Mouse (Mus musculus): ENCODE results near the gene Herc4. TPM values are rescaled to one million over a fixed set of nuclear protein-coding genes. Genes with fewer than 3 reads are reported as not detected.

The Herc4 gene
- total RNA-seq (2021), result 10 to 100 TPM; 30.3 to 38.1 TPM
- long read RNA-seq, experiment 1, transcript Herc4-208 (26 exons, 3,914 nt), result major isoform, 6 of 11 reads
- long read RNA-seq, experiment 1, partial matches to known transcripts, result 2 of 11 reads
- long read RNA-seq, experiment 1, other reads (novel, unspliced or antisense), result 2 of 11 reads
- long read RNA-seq, experiment 2, partial matches to known transcripts, result 0 of 10 reads
- long read RNA-seq, experiment 2, other reads (novel, unspliced or antisense), result 5 of 10 reads

GRCm38 (mm10) chr10:63243493-63244054 is at the start of gene Herc4:
Herc4 (plus strand) TSS chr10:63243810.
- peak; percentile 91 to 95 for DNase-seq (ENCODE audit: low spot score in 2 of 2)

GRCm38 (mm10) chr10:63199008-63199407 is 44.6 kb upstream of the Herc4 start:
- no peak for DNase-seq (ENCODE audit: low spot score in 2 of 2)

- no peak for DNase-seq (ENCODE audit: low spot score in 2 of 2)
Observed at GRCm38 (mm10) chr10:63201534-63201933, 42.1 kb upstream of the Herc4 start.

GRCm38 (mm10) chr10:63203002-63203401 is 40.6 kb upstream of the Herc4 start:
- no peak for DNase-seq (ENCODE audit: low spot score in 2 of 2)

GRCm38 (mm10) chr10:63203728-63204127 is 39.9 kb upstream of the Herc4 start, which contains the start of gene Mypn:
Mypn (minus strand) TSS chr10:63203952.
- DNase-seq (ENCODE audit: low spot score in 2 of 2), result no peak

- no peak for DNase-seq (ENCODE audit: low spot score in 2 of 2)
Observed at GRCm38 (mm10) chr10:63208871-63209270, 34.7 kb upstream of the Herc4 start.

GRCm38 (mm10) chr10:63221081-63221783 is 22.4 kb upstream of the Herc4 start:
- DNase-seq (ENCODE audit: low spot score in 2 of 2), result no peak

GRCm38 (mm10) chr10:63224341-63224740 is 19.3 kb upstream of the Herc4 start:
- DNase-seq (ENCODE audit: low spot score in 2 of 2), result no peak

GRCm38 (mm10) chr10:63230266-63230665 is 13.3 kb upstream of the Herc4 start:
- peak in 1 of 2 experiments; percentile 7 for DNase-seq (ENCODE audit: low spot score in 2 of 2)

- DNase-seq (ENCODE audit: low spot score in 2 of 2), result no peak
Observed at GRCm38 (mm10) chr10:63230854-63231253, 12.8 kb upstream of the Herc4 start.

- no peak for DNase-seq (ENCODE audit: low spot score in 2 of 2)
Observed at GRCm38 (mm10) chr10:63231630-63232029, 12.0 kb upstream of the Herc4 start.

GRCm38 (mm10) chr10:63234133-63234532 is 9.5 kb upstream of the Herc4 start:
- DNase-seq (ENCODE audit: low spot score in 2 of 2), result peak in 1 of 2 experiments; percentile 8

GRCm38 (mm10) chr10:63235889-63236288 is 7.7 kb upstream of the Herc4 start:
- no peak for DNase-seq (ENCODE audit: low spot score in 2 of 2)

- no peak for DNase-seq (ENCODE audit: low spot score in 2 of 2)
Observed at GRCm38 (mm10) chr10:63236663-63237062, 6.9 kb upstream of the Herc4 start.

GRCm38 (mm10) chr10:63237206-63237605 is 6.4 kb upstream of the Herc4 start:
- DNase-seq (ENCODE audit: low spot score in 2 of 2), result no peak

GRCm38 (mm10) chr10:63238090-63238489 is 5.5 kb upstream of the Herc4 start:
- no peak for DNase-seq (ENCODE audit: low spot score in 2 of 2)

- no peak for DNase-seq (ENCODE audit: low spot score in 2 of 2)
Observed at GRCm38 (mm10) chr10:63239848-63240247, 3.8 kb upstream of the Herc4 start.

- no peak for DNase-seq (ENCODE audit: low spot score in 2 of 2)
Observed at GRCm38 (mm10) chr10:63240868-63241271, 2.7 kb upstream of the Herc4 start.

- DNase-seq (ENCODE audit: low spot score in 2 of 2), result no peak
Observed at GRCm38 (mm10) chr10:63242798-63243435, 693 bp upstream of the Herc4 start.

- DNase-seq (ENCODE audit: low spot score in 2 of 2), result no peak
Observed at GRCm38 (mm10) chr10:63244055-63244671, 553 bp downstream of the Herc4 start.

- no peak for DNase-seq (ENCODE audit: low spot score in 2 of 2)
Observed at GRCm38 (mm10) chr10:63244746-63245145, 1.1 kb downstream of the Herc4 start.
